Mouse (Mus musculus): ENCODE measurements at regions not wholly inside any gene's neighbourhood (a gene's known extent, or its start where the extent isn't known, plus 50 kb on each side); places are given as distances from the start of the nearest gene placed in this dataset.

- no peak for TF ChIP-seq EP300 (IDR thresholded peaks at IDR 0.05)
- TF ChIP-seq CTCF (IDR thresholded peaks at IDR 0.05) = no peak
Observed at GRCm38 (mm10) chr12:49084505-49084904, 298.0 kb upstream of the Foxg1 start.

Data from lung, postnatal 0 days (tissue).